Mouse (Mus musculus) WW6 (cell line): ENCODE results near the gene Pheta1.
A peak's percentile ranks its signal among the peaks of the same experiment; 100 is the strongest.
"Not testable (repeated sequence)": the region's sequence is repeated elsewhere in the genome, so short reads cannot be mapped to it uniquely, and the experiment has no call there.

ENCODE experiments used
- DNase-seq: peaks from one replicate; pipeline ENCODE4 v3.0.0-alpha.2; 2013; ENCODE audit warnings: low read depth, low spot score

The Pheta1 gene

DNA sequence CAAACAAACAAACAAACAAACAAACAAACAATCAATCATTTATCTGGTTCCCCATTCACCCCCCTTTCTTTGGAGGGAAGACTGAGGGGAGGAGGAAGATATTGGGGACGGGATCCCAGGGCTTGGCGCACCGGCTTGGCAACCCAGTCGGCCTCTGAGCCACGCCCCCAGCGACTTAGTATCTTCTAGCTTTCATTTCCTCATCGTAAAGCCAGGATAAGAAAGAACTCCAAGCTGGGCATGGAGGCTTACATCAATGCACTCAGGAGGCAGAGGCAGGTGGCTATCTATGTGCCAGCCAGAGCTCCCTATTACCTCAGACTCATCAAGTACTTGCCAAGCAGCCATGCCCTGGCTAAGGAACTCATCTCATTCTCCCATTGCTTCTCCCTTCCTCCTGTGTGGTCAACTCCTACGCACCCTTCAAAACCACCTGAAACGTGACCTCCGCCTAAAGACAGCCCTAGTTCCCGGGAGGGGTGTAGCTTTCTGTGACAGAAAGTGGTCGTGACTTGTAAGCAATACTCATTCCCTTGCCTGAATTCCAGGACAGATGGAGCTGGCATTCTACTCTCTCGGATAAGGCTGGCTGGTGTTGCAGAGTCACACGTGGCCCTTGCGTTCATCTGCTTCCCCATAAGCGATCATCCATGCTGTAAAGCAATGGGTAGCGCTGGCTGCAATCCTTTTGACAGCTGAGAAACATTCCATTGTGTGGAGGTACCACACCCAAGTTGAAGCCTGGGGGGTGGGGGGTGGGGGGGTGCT lies 5.5 kb upstream of the Pheta1 start:
- no peak for DNase-seq

DNA sequence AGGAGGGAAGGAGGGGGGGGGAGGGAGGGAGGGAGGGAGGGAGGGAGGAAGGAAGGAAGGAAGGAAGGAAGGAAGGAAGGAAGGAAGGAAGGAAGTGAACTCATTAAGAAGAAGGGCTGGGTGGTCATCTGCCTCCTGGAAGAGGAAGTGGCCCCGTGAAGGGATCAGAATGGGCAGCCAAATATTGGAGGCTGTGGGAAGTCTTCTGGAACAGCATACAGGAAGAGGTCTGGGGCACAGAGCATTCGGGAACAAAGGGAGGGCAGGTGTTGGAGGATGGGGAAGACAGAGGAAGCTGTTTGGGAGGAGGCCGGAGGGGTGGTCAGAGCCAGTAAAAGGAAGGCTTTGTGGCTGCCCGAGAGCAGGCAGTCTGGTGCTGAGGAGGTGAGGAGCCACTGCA lies 3.4 kb upstream of the Pheta1 start:
- DNase-seq: no peak

DNA sequence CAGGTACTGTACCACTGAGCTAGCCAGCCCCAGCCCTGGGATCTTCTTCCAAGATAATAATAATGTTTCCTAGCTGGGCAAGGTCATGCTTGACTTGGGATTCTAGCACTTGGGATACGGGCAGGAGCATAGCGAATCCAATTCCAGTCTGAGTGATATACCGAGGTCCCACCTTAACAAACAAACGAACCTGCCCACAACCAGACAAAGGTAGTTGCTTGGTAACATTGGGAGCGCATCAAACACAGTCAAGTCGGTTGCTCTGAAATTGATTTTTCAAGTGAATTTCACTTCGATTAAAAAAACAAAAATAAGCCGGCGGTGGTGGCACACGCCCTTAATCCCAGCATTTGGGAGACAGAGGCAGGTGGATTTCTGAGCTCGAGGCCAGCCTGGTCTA lies 2.5 kb upstream of the Pheta1 start:
- DNase-seq: no peak

DNA sequence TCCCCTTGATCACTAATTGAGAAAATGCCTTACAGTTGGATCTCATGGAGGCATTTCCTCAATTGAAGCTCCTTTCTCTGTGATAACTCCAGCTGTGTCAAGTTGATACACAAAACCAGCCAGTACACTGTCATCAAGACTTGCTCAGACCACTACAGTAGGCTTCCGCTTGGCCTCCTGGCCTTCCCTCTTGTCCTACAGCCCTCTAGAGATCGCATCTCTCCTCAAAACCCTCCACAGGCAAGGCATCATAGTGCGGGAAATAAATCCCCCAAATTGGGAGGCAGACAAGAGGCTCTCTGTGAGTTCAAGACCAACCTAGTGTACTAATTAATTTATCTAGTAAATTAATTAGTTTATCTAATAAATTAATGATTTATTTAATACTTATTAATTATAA lies 1.5 kb upstream of the Pheta1 start:
- not testable (repeated sequence) for DNase-seq

DNA sequence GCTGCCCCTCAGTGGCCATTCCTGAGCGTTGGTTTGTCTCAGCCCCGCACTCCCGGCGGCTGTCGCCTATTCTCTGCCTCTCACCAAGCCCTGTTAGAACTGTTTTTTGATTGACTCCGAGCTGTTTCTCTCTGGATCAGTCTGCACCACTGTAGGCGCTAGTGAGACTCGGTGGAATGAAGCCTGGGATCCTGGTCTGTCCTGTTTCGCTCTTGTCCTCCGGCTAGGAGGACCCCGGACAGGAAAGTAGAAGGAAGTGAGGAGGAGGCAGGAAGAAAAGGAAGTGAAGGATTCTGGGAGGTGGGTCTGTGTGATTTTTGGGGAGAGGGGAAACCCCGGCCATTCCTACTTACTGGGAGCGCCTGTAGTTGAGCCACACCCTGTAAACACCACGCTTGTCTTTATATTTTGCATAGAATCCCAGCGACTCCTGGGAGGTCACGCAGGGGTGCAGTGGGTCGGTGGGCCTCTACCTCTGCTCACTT lies 707 bp upstream of the Pheta1 start:
- no peak for DNase-seq

DNA sequence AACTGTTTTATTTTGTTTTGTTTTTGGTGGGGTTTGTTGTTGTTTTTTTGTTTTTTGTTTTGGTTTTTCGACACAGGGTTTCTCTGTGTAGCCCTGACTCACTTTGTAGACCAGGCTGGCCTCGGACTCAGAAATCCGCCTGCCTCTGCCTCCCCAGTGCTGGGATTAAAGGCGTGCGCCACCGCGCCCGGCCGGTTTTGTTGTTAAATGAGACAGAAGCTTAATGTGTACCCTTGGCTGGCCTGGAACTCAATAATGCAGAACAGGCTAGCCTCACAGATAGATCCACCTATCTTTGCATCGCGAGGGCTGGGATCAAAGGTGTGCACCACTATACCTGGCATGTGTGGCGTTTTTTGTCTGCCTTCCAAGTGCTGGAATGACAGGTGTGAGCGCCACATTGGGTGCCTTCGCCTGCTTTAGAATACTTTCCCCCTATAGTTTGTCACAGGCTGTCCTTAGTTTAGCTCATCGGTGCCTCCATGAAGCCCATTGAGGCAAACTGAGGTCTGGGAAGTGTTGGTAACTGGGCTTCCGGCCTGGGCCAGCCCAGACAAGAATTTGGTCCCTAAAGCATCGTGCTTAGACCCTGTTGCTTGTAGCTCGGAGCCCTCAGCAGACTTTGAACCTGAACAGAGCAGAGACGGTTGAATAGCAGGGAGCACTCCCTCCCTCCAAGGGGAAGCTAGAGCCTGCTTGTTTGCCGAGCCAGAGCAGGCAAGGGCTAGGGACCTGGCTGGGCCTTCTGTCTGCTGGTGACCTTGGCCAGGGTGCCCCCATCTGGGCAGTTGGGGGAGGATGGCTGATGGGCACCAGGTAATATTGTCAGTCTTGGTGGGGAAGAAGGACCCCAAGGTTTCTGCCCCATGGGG lies 930 bp downstream of the Pheta1 start:
- DNase-seq: no peak

DNA sequence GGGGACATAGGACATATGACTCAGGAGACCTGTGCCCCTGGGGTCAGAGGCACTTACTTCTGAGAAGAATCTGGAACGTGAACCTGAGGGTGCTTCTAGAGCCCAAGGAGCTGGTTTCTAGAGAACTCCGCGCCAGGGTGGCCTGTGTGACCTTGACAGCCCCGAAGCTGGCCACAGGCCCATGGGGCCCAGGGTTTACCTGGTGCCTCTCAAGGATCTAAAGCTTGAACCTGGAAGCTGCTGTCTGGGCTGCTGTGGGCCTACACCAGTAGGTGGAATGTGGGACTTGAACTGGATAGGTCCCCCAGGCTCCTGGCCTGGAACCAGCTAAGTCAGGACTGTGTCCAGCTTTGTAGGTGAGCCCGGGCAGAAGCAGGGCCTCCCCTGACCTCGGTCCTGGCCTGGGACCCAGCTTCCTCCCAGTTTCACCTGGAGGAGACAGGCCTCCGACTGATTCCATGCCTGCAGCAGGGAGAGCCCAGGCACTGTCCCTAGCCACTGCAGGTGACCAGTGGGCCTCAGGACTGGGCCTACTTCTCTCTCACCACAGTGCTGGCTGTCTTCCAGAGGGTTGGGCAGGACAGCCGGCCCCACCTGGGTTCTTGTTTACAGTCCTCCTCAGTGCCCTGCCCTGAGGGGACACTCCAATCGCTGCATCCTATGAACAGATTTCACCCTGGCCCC lies 4.7 kb downstream of the Pheta1 start:
- no peak for DNase-seq

DNA sequence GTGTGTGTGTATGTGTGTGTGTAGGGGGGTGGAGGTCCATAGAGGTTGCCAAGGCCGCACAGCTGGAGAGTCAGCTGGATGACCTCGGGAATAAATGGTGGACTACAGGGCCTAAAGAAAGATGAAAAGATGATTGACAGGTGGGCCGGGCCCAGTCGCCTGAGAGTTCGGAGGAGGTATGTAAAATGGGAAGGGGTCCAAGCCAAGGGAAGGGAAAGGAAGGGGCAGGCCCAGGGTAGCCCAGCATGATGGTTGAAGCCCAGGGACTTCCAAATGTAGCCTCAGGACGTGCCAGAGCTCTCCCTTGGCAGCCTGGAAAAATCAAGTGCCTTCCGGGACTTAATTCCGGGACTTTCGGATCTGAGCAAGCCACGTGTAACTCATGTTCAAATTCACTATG lies 6.0 kb downstream of the Pheta1 start:
- DNase-seq: no peak

DNA sequence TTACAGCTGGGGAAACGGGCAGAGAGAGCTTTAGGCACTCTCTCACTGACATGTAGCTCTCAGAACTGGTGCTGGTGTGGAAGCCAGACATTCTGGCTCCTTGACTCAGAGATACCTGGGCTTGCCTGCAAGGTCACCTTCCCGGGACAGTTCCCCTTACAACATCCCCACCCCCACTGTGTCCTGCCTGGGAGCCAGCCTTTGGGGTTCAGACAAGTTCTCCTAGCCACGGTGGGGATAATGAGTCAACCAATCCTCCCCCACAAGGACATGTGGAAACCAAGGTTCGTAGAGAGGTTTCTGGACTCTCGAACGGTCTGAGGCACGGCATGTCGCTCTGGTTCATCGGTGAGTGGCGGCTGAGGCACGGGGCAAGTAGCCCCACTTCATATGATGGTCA lies 8.0 kb downstream of the Pheta1 start:
- no peak for DNase-seq

DNA sequence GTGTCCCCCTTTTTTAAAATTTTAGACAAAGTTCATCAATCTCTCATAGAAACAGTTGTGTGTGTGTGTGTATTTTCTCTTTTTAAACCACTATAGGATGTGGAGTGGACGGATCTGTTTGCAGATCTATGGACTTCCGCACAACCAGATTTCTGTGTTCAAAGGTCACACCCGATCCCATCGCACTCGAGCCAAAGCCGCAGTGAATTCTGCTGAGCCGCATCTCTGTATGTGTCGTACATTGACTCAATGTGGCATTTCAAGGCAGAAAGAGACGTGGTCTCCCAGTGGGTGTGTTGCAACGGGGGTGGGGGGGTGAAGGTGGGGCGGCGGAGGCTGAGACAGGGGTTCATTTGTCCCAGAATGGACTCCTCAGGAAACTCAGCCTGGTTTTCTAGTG lies 9.6 kb downstream of the Pheta1 start:
- no peak for DNase-seq

DNA sequence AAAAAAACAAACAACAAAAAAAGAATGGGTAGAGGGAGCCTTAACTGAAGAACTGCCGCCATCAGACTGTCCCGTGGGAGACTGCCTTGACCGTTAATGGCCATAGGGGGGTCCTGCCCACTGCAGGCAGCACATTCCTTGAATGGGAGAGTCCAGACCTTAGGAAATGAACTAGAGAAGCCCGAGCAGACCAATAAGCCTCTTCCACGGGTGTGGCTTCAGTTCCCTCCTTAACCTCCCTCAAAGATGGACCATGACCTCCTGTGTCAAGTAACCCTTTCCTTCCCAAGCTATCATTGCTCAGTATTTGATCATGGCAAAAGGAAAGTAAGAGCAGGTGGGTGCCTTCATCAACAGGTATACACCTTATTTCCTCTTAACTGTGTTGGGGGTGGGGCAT lies 13.2 kb downstream of the Pheta1 start:
- no peak for DNase-seq

DNA sequence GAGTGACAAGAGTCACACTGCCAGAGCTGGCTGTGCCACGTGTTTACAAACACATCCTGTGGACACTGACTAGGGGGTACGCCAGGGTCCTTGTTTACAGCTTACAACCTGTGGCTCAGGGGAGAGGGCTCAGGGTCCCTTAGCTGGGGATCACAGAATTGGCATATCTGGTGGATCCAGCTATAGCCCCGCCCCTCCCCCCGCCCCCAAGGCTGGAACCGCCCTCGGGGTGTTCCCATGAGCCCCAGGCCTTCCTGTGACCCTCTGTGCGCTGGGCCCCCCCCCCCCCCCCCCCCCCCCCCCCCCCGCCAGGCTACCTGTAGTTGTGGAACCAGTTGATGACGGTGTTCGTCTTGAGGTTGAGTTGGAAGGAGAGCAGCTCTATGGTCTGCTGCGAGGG lies 15.5 kb downstream of the Pheta1 start:
- no peak for DNase-seq

DNA sequence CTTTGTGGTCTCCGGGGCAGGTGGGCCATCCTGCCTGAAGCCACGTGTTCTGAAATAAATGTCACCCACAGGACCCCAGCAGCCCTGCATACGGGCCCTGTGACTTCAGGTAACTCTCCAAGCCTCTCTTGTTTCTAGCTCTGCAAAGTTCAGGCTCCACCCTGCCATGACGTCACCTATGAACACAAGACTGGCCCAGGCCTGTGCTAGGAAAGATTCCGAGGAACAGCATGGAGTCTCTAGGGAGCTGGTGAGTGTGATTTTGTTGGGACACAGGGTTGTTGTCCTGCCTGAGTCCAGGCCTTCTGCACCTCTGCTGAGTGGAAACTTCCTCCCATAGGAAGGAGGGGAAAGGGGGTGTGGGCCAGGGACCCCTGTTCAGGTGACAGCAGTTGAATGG lies 19.2 kb downstream of the Pheta1 start:
- no peak for DNase-seq

DNA sequence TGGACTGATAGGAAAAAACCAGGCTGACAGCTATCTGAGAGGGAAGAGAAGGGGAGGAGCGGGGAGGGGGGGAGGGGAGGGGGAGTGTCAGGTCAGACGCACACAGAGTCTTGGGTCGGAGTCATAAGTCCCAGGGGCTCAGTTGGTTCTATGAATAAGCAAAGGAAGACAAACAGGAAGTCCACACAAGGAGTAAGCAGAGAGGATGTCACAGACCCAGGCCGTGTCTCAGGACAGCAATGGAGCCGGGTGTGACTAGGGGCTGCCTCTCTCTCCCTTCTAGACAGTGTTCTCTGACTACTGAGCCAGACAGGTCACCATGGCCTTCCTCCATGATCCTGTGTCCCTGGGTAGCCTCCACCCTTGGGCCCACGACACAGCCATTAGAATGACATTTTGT lies 22.0 kb downstream of the Pheta1 start:
- DNase-seq: no peak

DNA sequence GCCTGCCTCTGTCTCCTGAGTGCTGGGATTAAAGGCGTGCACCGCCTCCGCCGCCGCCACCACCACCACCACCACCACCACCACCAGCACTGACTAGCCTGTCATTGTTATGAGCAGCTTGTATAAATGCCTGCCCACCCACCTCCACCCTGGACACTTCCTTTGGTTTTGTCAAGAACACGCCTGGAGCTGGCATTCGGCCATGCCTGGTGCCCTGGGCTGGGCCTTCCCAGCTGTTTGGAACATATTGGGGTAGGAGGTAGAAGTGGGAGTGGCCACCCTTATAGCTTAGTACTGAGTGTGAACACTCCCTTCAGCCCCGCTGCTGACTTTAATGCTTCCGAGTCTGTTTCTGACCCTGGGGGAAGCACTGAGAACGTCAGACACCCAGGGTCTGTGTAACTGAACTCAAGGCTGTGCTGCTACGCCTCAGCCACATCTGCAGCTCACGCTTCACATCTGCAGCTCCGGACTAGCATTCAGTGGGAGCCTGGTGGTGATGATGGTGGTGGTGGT lies 22.8 kb downstream of the Pheta1 start:
- DNase-seq: no peak

DNA sequence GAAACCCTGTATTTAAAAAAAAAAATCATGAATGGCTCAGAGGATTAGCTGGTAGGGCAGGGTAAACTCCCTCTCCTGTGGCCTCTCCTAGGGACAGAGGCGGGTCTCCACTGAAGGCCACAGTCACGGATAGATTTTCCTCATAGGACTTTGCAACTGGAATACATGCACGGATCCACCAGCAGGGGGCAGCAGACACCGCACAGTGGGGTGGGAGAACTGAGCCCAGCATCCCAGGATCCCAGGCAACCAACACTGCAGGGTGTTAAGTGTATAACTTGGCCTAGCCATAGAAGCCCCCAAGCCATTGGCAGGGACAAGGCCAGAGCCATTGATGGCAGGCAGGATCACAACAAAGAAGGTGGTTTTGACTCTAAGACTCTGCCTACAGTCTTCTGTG lies 23.4 kb downstream of the Pheta1 start:
- DNase-seq: peak; percentile 69

DNA sequence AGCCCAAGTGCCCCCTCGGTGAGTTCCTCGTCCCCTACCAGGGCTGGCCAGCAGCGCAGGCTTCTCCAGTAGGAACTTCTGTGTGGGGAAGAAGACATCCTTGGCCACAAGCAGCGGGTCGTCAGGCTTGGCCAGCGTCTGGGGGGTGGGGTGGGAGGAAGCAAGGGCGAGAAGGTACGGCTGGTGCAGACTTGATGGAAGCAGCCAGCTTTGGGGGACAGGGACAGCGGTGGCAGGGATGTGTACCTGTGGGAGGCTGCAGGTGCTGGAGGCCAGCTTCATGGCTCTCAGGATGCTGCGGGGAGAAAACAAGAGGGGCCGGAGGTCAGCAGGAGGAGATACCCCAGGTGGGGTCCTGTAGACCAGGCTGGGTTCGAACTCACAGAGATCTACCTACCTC lies 26.3 kb downstream of the Pheta1 start:
- DNase-seq: no peak

DNA sequence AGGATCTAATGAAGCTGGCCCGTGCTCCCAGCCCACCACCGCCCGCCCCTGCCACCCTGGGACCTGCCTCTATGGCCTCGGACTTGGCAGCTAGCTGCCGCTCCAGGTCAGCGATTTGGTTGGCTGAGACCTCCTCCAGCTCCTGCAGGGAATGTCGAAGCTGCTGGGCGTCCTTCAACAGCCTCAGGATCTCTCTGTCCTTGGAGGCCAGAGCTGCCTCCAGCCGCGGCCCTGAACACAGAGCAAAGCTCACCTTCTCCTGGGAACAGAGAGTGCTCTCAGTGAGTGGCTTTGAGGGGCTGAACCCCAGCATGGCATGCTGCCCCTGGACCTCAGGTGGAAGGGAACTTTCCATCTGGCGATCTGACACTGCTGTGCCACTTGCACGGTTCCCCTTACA lies 28.1 kb downstream of the Pheta1 start:
- DNase-seq: no peak

DNA sequence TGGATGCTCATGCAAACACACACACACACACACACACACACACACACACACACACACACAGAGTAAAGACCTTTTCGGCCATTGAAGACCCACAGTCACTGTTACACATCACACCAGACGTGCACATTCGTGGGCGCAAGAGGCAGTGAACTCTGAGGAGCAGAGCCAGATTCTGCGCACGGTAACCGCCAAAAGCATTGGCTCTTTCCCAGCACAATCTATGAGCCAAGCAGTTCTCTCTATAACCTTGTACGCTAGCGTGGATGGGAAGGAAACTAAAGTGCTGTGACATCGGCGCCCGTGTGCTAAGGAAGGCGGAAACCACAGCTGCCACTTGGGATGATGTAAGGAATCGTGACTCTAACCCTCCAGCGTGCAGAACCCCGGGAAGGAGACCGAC lies 29.9 kb downstream of the Pheta1 start:
- DNase-seq: no peak

DNA sequence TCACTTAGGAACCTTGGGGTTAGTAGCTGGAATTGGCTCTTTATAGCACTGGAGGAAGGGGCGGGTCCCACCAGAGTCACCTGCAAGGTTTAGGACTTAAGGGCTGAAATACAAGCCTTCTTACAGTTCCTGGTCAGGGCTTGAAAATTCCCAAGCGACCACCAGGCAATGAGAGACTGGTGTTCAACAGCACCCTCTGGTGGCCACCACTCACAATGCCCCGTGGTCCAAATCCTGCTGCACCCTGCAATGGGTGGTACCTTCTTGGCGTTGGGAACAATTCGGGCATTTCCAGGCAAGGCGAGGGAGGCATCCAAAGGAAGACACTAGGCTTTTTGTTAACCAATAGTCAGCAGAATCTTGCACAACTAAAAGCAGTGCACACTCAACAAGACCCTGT lies 30.4 kb downstream of the Pheta1 start:
- DNase-seq: peak; percentile 71

DNA sequence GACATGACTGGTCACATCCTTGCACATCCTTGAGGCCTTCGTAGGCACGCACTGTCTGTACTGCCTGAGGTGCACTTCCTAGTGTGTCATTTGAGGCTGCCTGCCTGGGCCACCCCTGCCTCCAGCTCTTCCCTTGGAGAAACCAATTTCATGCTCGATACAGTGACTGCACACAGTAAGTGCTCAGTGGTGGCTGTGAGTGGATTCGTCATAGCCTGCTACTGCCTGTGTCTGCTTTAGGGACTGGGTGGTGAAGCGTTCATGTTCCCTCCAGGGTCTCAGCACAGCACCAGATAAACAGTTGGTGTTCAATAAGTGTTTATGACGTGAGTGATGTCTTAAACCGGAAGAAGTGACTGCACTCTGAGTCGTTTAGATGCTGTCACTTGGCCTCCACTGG lies 34.6 kb downstream of the Pheta1 start:
- no peak for DNase-seq

DNA sequence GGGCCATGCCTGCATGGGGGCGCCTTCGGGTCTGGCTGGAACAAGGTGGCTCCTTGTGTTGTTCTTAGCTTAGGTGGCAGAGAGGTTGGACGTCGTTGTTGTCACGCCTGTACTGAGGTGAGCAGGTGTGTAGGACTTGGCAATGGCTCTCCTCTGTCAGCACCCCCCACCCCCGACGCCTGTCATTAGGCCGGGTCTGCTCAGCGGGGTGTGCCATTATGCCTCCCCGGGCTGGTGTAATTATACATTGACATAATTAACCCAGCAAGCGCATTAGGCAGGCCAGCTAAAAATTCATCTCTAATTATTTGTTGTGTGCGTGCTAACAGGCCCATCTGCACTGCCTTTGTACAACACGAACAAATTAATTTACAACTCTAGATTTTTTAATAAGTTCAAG lies 40.6 kb downstream of the Pheta1 start:
- DNase-seq: no peak
